Mouse (Mus musculus) ES-E14 (cell line): Measurements from ENCODE around the gene Gm4763. TPM values are rescaled to one million over a fixed set of nuclear protein-coding genes. Genes with fewer than 3 reads are reported as not detected.

Experiments
- DNase-seq: peaks from one replicate; pipeline ENCODE4 v3.0.0-alpha.2; 2013; ENCODE audit warnings: low read depth, low spot score
- H3K27ac ChIP-seq: 2 replicates; pipeline ENCODE4 v1.5.1; 2012; ENCODE audit warnings: low read depth, mild to moderate bottlenecking, low read length, moderate library complexity, mixed read lengths; ENCODE audit not compliant: poor library complexity, insufficient read depth, severe bottlenecking
- H3K36me3 ChIP-seq: 2 replicates; pipeline ENCODE4 v1.6.1; 2012; ENCODE audit warnings: mild to moderate bottlenecking, low read length, moderate library complexity, mixed read lengths; ENCODE audit not compliant: control insufficient read depth, poor library complexity, insufficient read depth, severe bottlenecking
- H3K4me1 ChIP-seq, 2 experiments: fragments of 150-350 bp in 1 of 2; sonication (generic) in 1 of 2; 2 replicates each; pipeline ENCODE4 v1.6.1; 2012; ENCODE audit warnings: low read length in 2 of 2, mild to moderate bottlenecking in 1 of 2, mixed read lengths in 1 of 2; ENCODE audit not compliant: control insufficient read depth in 2 of 2, insufficient read depth in 2 of 2, poor library complexity in 1 of 2
- H3K4me3 ChIP-seq, 2 experiments: fragments of 150-350 bp in 1 of 2; sonication (generic) in 1 of 2; 2 replicates each; pipeline ENCODE4 v1.5.1; 2012; ENCODE audit warnings: low read length in 2 of 2, low read depth in 1 of 2, mild to moderate bottlenecking in 1 of 2, mixed read lengths in 1 of 2; ENCODE audit not compliant: insufficient read depth in 1 of 2, poor library complexity in 1 of 2, severe bottlenecking in 1 of 2
- H3K9ac ChIP-seq: 2 replicates; pipeline ENCODE4 v1.6.1; 2012; ENCODE audit warnings: low read depth, mild to moderate bottlenecking, low read length, mixed read lengths; ENCODE audit not compliant: poor library complexity, insufficient read depth, severe bottlenecking
- H3K9me3 ChIP-seq: fragments of 150-350 bp; sonication (generic); 2 replicates; pipeline ENCODE4 v1.6.1; 2012; ENCODE audit warnings: low read depth, mild to moderate bottlenecking, low read length; ENCODE audit not compliant: control insufficient read depth, insufficient read depth
- CHD2 ChIP-seq: IDR thresholded peaks from 2 replicates; pipeline ENCODE4 v1.6.1; 2014; ENCODE audit warnings: mild to moderate bottlenecking, low read depth, low read length, inconsistent platforms
- HCFC1 ChIP-seq: IDR thresholded peaks from 2 replicates; pipeline ENCODE4 v1.6.1; 2012; ENCODE audit warnings: low read length, inconsistent platforms, borderline replicate concordance; ENCODE audit not compliant: insufficient read depth
- MAFK ChIP-seq: IDR thresholded peaks from 2 replicates; pipeline ENCODE4 v1.6.1; 2014; ENCODE audit warnings: mild to moderate bottlenecking, low read depth, low read length, inconsistent platforms; ENCODE audit not compliant: insufficient read depth
- ZC3H11A ChIP-seq: IDR thresholded peaks from 2 replicates; pipeline ENCODE4 v1.6.1; 2012; ENCODE audit warnings: low read depth, mild to moderate bottlenecking, inconsistent platforms, low read length, borderline replicate concordance
- ZNF384 ChIP-seq: IDR thresholded peaks from 2 replicates; pipeline ENCODE4 v1.6.1; 2012; ENCODE audit warnings: low read depth, low read length, inconsistent platforms
- in situ Hi-C, 2 experiments: fragments of 600-800 bp; cut with MboI; formaldehyde crosslinking; loops; one replicate each; pipeline ENCODE4 v1.15.1; 2025; ENCODE audit warnings: low sequenced_read_pairs in 2 of 2, inconsistent platforms in 1 of 2; ENCODE audit not compliant: unreplicated experiment in 2 of 2
- total RNA-seq: library from RNA; depleted of rRNA; stranded (reverse); fragments of 300-350 nt; gene quantifications from 2 replicates; pipeline ENCODE4 v1.2.3, GENCODE M21; 2012

Gene Gm4763
- total RNA-seq, 1 experiment: not detected

DNA sequence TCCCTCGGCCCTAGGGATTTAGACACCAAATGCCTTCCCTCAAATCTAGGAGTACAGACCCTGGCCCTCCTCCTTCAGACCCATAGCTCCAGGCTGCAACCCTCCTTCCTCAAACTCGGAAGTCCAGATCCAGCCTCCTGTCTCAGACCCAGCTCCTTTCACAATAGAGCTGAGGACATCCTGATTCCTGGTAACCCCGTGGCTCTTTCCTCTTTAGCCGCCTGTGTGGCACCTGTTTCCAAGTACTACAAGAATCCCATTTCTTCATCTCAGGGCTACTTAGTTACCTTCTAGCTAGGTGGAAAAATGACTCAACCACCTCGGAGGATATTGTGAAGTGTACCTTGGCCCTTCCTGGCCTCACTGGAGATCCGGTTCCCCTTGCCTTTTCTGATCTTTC lies 34.5 kb upstream of the Gm4763 start:
- H3K9me3 ChIP-seq: no peaks in the 10 kb centered on the region
- no peak for DNase-seq
- in situ Hi-C loops: no loop called here
- peaks cover 0 to 3% of the 10 kb centered on the region in 2 experiments; a peak in 1 of 4 replicates for H3K4me1 ChIP-seq
- H3K27ac ChIP-seq: no peak overlapping the region
- H3K4me3 ChIP-seq: no peak overlapping the region
- no peaks in the 10 kb centered on the region for H3K36me3 ChIP-seq
- H3K9ac ChIP-seq: no peak overlapping the region
- TF ChIP-seq ZNF384 (no peak), CHD2 (no peak), HCFC1 (no peak), MAFK (no peak), ZC3H11A (no peak)

- no peak for DNase-seq
- in situ Hi-C loops: no loop called here
- H3K9me3 ChIP-seq: no peaks in the 10 kb centered on the region
- TF ChIP-seq ZC3H11A: no peak
- no peak for TF ChIP-seq MAFK
- no peak for TF ChIP-seq HCFC1
- TF ChIP-seq ZNF384: no peak
- no peak for TF ChIP-seq CHD2
- peaks cover 0 to 3% of the 10 kb centered on the region in 2 experiments; a peak in 1 of 4 replicates for H3K4me1 ChIP-seq
- H3K9ac ChIP-seq: no peak within 1 kb of the TSS
- H3K36me3 ChIP-seq: no peaks in the 10 kb centered on the region
- no peak within 1 kb of the TSS for H3K27ac ChIP-seq
- H3K4me3 ChIP-seq: no peak within 1 kb of the TSS
These were observed 33.5 kb upstream of the Gm4763 start, which contains the start of gene Cd177 for GRCm38 (mm10) chr7:24760211-24760610. TSS of gene Cd177 (minus strand) at chr7:24760311.

- Histone ChIP-seq H3K36me3 (no peaks in the 10 kb centered on the region), H3K9me3 (no peaks in the 10 kb centered on the region), H3K4me3 (no peak overlapping the region), H3K4me1 (peaks cover 0 to 3% of the 10 kb centered on the region in 2 experiments; a peak in 1 of 4 replicates), H3K27ac (no peak overlapping the region), H3K9ac (no peak overlapping the region)
- TF ChIP-seq ZNF384: no peak
- no peak for TF ChIP-seq HCFC1
- TF ChIP-seq CHD2: no peak
- TF ChIP-seq MAFK: no peak
- no peak for TF ChIP-seq ZC3H11A
- in situ Hi-C loops: no loop called here
- no peak for DNase-seq
These were observed 31.8 kb upstream of the Gm4763 start for GRCm38 (mm10) chr7:24758520-24758919.

DNA sequence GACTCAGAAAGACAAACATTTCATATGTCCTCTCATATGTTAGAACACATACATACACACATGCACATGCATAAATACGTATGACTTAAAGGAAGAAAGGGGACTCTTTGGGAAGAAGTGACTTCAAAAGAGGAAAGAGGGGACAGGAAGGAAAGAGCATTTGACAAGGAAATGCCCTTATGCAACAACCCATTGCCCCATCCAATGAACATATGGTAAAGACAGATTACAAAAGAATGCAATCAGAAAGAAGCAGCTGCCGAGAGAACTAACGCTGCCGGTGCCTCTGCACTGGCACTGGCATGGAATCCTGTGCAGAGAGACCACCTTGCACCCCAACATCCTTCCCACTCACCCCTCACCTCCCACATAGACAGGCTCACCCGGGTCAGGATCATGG lies 26.8 kb upstream of the Gm4763 start:
- TF ChIP-seq HCFC1: no peak
- no peak for TF ChIP-seq MAFK
- TF ChIP-seq CHD2: no peak
- no peak for TF ChIP-seq ZNF384
- no peak for TF ChIP-seq ZC3H11A
- DNase-seq: no peak
- no peaks in the 10 kb centered on the region for H3K36me3 ChIP-seq
- no peaks in the 10 kb centered on the region for H3K9me3 ChIP-seq
- H3K4me3 ChIP-seq: no peak overlapping the region
- no peak overlapping the region for H3K9ac ChIP-seq
- in situ Hi-C loops: no loop called here
- H3K27ac ChIP-seq: no peak overlapping the region
- no peaks in the 10 kb centered on the region for H3K4me1 ChIP-seq

DNA sequence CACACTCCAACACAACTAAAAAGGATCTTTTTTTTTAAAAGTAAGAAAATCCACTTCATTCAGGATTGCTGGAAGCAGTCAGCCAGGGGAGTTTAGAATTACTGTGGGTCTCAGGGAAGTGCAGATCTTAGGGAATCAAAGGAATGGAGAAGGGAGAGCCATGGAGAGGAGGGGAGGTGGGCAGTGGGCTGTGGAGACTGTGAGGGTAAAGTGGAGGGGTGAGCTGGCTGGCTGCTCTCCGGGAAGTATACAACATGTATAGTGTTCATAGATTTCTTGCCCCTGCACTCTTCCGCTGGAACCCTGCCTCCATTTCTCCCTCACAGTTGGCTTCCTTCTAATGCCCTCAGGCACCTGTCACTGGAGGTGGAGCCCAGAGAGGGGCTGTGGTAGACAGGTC lies 24.9 kb upstream of the Gm4763 start:
- H3K4me1 ChIP-seq: no peaks in the 10 kb centered on the region
- in situ Hi-C loops: no loop called here
- no peaks in the 10 kb centered on the region for H3K36me3 ChIP-seq
- no peak for TF ChIP-seq HCFC1
- TF ChIP-seq ZNF384: no peak
- TF ChIP-seq MAFK: no peak
- TF ChIP-seq ZC3H11A: no peak
- TF ChIP-seq CHD2: no peak
- no peak overlapping the region for H3K9ac ChIP-seq
- no peak overlapping the region for H3K4me3 ChIP-seq
- DNase-seq: no peak
- no peak overlapping the region for H3K27ac ChIP-seq
- no peaks in the 10 kb centered on the region for H3K9me3 ChIP-seq
